Mouse (Mus musculus): Measurements from ENCODE around the gene H2-M5.

The H2-M5 gene

GRCm38 (mm10) chr17:36950981-36951947, 38.1 kb downstream of the H2-M5 start, which contains the start of gene Ppp1r11:
TSS of gene Ppp1r11 (minus strand) at chr17:36951741.
- peak; percentile 92 for DNase-seq (ENCODE audit: extremely low read depth, insufficient read length, low spot score)

GRCm38 (mm10) chr17:36949265-36949664, 40.1 kb downstream of the H2-M5 start:
- no peak for DNase-seq (ENCODE audit: extremely low read depth, insufficient read length, low spot score)

- DNase-seq (ENCODE audit: extremely low read depth, insufficient read length, low spot score), result no peak
These were observed 41.1 kb downstream of the H2-M5 start for GRCm38 (mm10) chr17:36948286-36948685.

- DNase-seq (ENCODE audit: extremely low read depth, insufficient read length, low spot score), result peak; percentile 35
These were observed 42.1 kb downstream of the H2-M5 start for GRCm38 (mm10) chr17:36947051-36947819.

- DNase-seq (ENCODE audit: extremely low read depth, insufficient read length, low spot score), result peak; percentile 47
These were observed 45.1 kb downstream of the H2-M5 start for GRCm38 (mm10) chr17:36944121-36944775.

GRCm38 (mm10) chr17:36943691-36944090, 45.6 kb downstream of the H2-M5 start:
- no peak for DNase-seq (ENCODE audit: extremely low read depth, insufficient read length, low spot score)

GRCm38 (mm10) chr17:36942791-36943471, 46.4 kb downstream of the H2-M5 start, which contains the start of gene Rnf39:
TSS of gene Rnf39 (plus strand) at chr17:36942918.
- peak; percentile 87 for DNase-seq (ENCODE audit: extremely low read depth, insufficient read length, low spot score)

GRCm38 (mm10) chr17:36942391-36942790, 46.9 kb downstream of the H2-M5 start:
- DNase-seq (ENCODE audit: extremely low read depth, insufficient read length, low spot score), result peak; percentile 93

- no peak for DNase-seq (ENCODE audit: extremely low read depth, insufficient read length, low spot score)
These were observed 51.3 kb downstream of the H2-M5 start for GRCm38 (mm10) chr17:36938056-36938455.

Data from 3134 (cell line).